Mouse (Mus musculus) cortical plate, adult 2 months (tissue): ENCODE data around the gene Slc34a1.

Experiments
- CTCF ChIP-seq: fragments of 200-500 bp; IDR thresholded peaks from 2 replicates; pipeline ENCODE4 v1.5.1; 2011; ENCODE audit warnings: mild to moderate bottlenecking, control low read depth, low read length; ENCODE audit not compliant: insufficient read depth; ENCODE audit errors: extremely low read depth
- POLR2A ChIP-seq: fragments of 200-500 bp; IDR thresholded peaks from 2 replicates; pipeline ENCODE4 v1.6.1; 2011; ENCODE audit warnings: mild to moderate bottlenecking, low read length, control low read depth; ENCODE audit not compliant: insufficient read depth; ENCODE audit errors: extremely low read depth

- TF ChIP-seq POLR2A (no peak), CTCF (no peak)
These were observed 14.8 kb downstream of the Slc34a1 start for GRCm38 (mm10) chr13:55412643-55413307.
